ENCODE assay signal across 11 mouse cellular contexts in genomic region chr10:90431527-90431926, GRCm38 (mm10).
"Had no signal": no experiment of that assay in that cellular context is flagged by ENCODE, and none has a peak within 500 bp of the region (broad histone marks: within the 10 kb centered on the region; RNA-seq: fewer than 3 reads in every experiment).

No protein-coding gene starts in this region.

- H3K36me3 ChIP-seq: limb, embryonic 13.5 days; neural tube, embryonic 12.5 days; stomach, embryonic 15.5 days had no signal

- H3K9me3 ChIP-seq: limb, embryonic 13.5 days; neural tube, embryonic 12.5 days; stomach, embryonic 15.5 days had no signal

- H3K4me1 ChIP-seq: stomach, embryonic 15.5 days had no signal

- H3K27ac ChIP-seq: hindbrain, postnatal 0 days; limb, embryonic 13.5 days; liver, embryonic 14.5 days; neural tube, embryonic 12.5 days; stomach, embryonic 15.5 days had no signal

- H3K9ac ChIP-seq: limb, embryonic 13.5 days; liver, embryonic 14.5 days; neural tube, embryonic 12.5 days; stomach, embryonic 15.5 days had no signal

- ATAC-seq: hindbrain, postnatal 0 days had no signal

- DNase-seq: left cerebral cortex, postnatal 4 days; lung, adult 18-20 months; right cerebral cortex, postnatal 14 days; thymus, adult 2 months; thymus, postnatal 25 days had no signal

- H3K4me3 ChIP-seq: myocyte; neural tube, embryonic 12.5 days; stomach, embryonic 15.5 days had no signal

- H3K27me3 ChIP-seq: limb, embryonic 13.5 days; neural tube, embryonic 12.5 days; stomach, embryonic 15.5 days had no signal

- H3K4me2 ChIP-seq: stomach, embryonic 15.5 days had no signal
